Mouse (Mus musculus) lung, embryonic 15.5 days (tissue): Measurements from ENCODE around the gene Gm9803. TPM values are rescaled to one million over a fixed set of nuclear protein-coding genes. Genes with fewer than 3 reads are reported as not detected.

Experiments
- ATAC-seq: fragments of 200-750 bp; cut with Nextera tagmentation; 2 replicates; pipeline ENCODE4 v1.8.0; 2017; ENCODE audit warnings: moderate number of reproducible peaks, borderline replicate concordance; ENCODE audit not compliant: low FRiP score, low TSS enrichment; ENCODE audit errors: extremely low read depth
- H3K27ac ChIP-seq: fragments of 300-500 bp; sonication (generic); 2 replicates; pipeline ENCODE4 v1.5.1; 2015; ENCODE audit warnings: moderate library complexity, mild to moderate bottlenecking, inconsistent platforms
- H3K27me3 ChIP-seq: fragments of 300-500 bp; sonication (generic); 2 replicates; pipeline ENCODE4 v1.6.1; 2015; ENCODE audit warnings: inconsistent platforms
- H3K36me3 ChIP-seq: fragments of 300-500 bp; sonication (generic); 2 replicates; pipeline ENCODE4 v1.6.1; 2015; ENCODE audit warnings: inconsistent platforms
- H3K4me1 ChIP-seq: fragments of 300-500 bp; sonication (generic); 2 replicates; pipeline ENCODE4 v1.6.1; 2015; ENCODE audit warnings: inconsistent platforms
- H3K4me2 ChIP-seq: fragments of 300-500 bp; sonication (generic); 2 replicates; pipeline ENCODE4 v1.6.1; 2015; ENCODE audit warnings: inconsistent platforms, mild to moderate bottlenecking, moderate library complexity
- H3K4me3 ChIP-seq: fragments of 300-500 bp; sonication (generic); 2 replicates; pipeline ENCODE4 v1.5.1; 2015; ENCODE audit warnings: mild to moderate bottlenecking, inconsistent platforms
- H3K9ac ChIP-seq: fragments of 300-500 bp; sonication (generic); 2 replicates; pipeline ENCODE4 v1.6.1; 2015; ENCODE audit warnings: inconsistent platforms
- H3K9me3 ChIP-seq: fragments of 300-500 bp; sonication (generic); 2 replicates; pipeline ENCODE4 v1.6.1; 2016; ENCODE audit warnings: inconsistent platforms
- WGBS: fragments of 180-500 bp; shearing (Covaris S2); methylation state at CpG from one replicate; pipeline ENCODE4 v1.1.7; 2015; 5-methylcytosine and 5-hydroxymethylcytosine counted together
- polyA plus RNA-seq: library from polyadenylated mRNA; unstranded; fragments of >200 nt; fragmentation: Nextera tagmentation; extraction: Ambion mirVana; gene quantifications from 2 replicates; pipeline ENCODE4 v1.2.1, GENCODE M21; 2015

Gm9803 gene
- polyA plus RNA-seq, 1 experiment from 2014 or later: 15.1 TPM

GRCm38 (mm10) chr10:43517836-43518235 lies 6.0 kb upstream of the Gm9803 start:
- no peak overlapping the region; the same call in 1 of the 2 replicates for H3K4me3 ChIP-seq
- whole genome bisulfite sequencing: 25% methylated on average over 4 of the region's 4 CpGs
- no peaks in the 10 kb centered on the region for H3K9me3 ChIP-seq
- no peaks in the 10 kb centered on the region for H3K27me3 ChIP-seq
- no peak for ATAC-seq
- H3K36me3 ChIP-seq: 0 out of 2 replicates have a peak, but pooled peaks cover 6% of the 10 kb centered on the region
- H3K27ac ChIP-seq: peak overlapping the region; percentile 69
- peaks cover 18% of the 10 kb centered on the region; the same call in 1 of the 2 replicates for H3K4me1 ChIP-seq
- H3K9ac ChIP-seq: no peak overlapping the region
- H3K4me2 ChIP-seq: peak overlapping the region; percentile 34

- Histone ChIP-seq H3K9ac (no peak overlapping the region), H3K36me3 (0 out of 2 replicates have a peak, but pooled peaks cover 6% of the 10 kb centered on the region), H3K4me1 (peaks cover 18% of the 10 kb centered on the region; the same call in 1 of the 2 replicates), H3K27me3 (no peaks in the 10 kb centered on the region), H3K9me3 (no peaks in the 10 kb centered on the region), H3K27ac (peak overlapping the region; percentile 69), H3K4me2 (peak overlapping the region; percentile 34), H3K4me3 (no peak overlapping the region; the same call in 1 of the 2 replicates)
- ATAC-seq: peak; percentile 61
- 38% methylated on average over 12 of the region's 13 CpGs for WGBS
Measured at GRCm38 (mm10) chr10:43518368-43518767, 5.5 kb upstream of the Gm9803 start.

DNA sequence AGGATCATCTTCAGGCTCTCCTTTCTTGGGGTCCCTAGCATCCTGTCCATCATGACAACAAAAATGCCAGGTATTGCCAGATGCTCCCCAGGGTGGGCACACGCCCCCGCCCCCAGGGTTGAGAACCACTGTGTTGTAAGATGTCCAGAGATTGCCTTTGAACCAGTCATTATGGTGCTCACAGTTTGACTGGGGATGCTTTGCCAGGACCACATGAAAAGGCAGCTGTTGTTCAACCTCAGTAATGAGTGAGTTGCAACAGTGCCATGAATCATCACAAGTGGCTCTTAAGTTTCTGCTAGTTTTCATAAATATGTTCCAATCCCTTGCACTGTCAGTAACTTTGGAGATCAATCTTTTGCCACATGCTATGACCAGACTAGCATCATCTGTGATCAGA lies 3.9 kb upstream of the Gm9803 start:
- Histone ChIP-seq H3K4me2 (no peak overlapping the region), H3K27me3 (no peaks in the 10 kb centered on the region), H3K9me3 (no peaks in the 10 kb centered on the region), H3K4me3 (no peak overlapping the region), H3K4me1 (peaks cover 18% of the 10 kb centered on the region; the same call in 1 of the 2 replicates), H3K27ac (no peak overlapping the region), H3K36me3 (no peaks in the 10 kb centered on the region), H3K9ac (no peak overlapping the region)
- ATAC-seq: no peak
- 93% methylated on average over 2 of the region's 2 CpGs for whole genome bisulfite sequencing

- H3K27ac ChIP-seq: no peak overlapping the region
- no peak for ATAC-seq
Measured at GRCm38 (mm10) chr10:43527283-43528269, 3.7 kb downstream of the Gm9803 start.

DNA sequence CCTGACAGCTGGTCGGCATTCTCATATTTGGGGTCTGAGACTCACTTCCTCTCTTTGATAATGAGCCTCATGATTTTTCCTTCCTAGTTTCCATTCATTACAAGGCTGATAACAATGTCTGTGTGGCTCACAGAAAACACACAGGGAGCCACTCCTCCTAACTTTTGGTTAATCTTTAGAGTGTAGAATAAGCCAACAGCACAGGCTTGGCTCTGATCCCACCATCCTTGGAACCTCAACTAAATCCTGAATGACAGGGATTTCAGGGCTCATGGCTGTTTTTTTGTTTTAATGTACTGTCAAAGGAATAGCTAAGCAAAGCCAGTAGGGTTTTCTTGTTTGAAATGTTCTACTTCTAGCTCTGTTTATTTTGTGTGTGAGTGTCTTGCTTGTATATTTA lies 10.5 kb downstream of the Gm9803 start:
- ATAC-seq: no peak
- H3K9ac ChIP-seq: no peak overlapping the region
- H3K27ac ChIP-seq: no peak overlapping the region
- peaks cover 43% of the 10 kb centered on the region for H3K36me3 ChIP-seq
- no peaks in the 10 kb centered on the region for H3K27me3 ChIP-seq
- WGBS: 56% methylated on average over 1 of the region's 1 CpGs
- no peak overlapping the region for H3K4me3 ChIP-seq
- no peak overlapping the region for H3K4me2 ChIP-seq
- H3K9me3 ChIP-seq: no peaks in the 10 kb centered on the region
- peaks cover 6% of the 10 kb centered on the region for H3K4me1 ChIP-seq

More at GRCm38 (mm10) chr10:43527283-43528269, 3.7 kb downstream of the Gm9803 start:
- H3K9me3 ChIP-seq: no peaks in the 10 kb centered on the region
- WGBS: 48% methylated on average over 15 of the region's 15 CpGs
- H3K36me3 ChIP-seq: peaks cover 56% of the 10 kb centered on the region
- H3K27me3 ChIP-seq: no peaks in the 10 kb centered on the region
- no peaks in the 10 kb centered on the region for H3K4me1 ChIP-seq
- H3K4me2 ChIP-seq: no peak overlapping the region
- H3K4me3 ChIP-seq: no peak overlapping the region
- H3K9ac ChIP-seq: no peak overlapping the region

DNA sequence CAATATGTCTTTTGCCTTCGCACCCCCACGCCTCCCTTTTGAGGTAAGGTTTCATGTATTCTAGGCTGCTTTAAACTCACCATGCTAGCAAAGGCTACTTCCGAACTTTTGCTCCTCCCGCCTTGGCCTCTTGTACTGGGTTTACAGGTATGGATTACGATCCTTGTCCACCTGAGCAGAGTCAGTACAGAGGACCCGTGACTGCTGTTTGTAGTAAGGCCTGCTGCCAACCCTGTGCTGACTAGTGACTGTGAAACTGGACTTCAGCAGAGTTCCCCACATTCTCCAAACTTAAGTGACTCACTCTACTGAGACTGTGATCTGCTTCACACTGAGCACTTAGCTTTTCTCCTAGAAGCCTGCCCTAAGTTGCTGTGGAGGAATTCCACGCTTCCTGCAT lies 13.8 kb downstream of the Gm9803 start:
- 89% methylated on average over 7 of the region's 7 CpGs for WGBS
- ATAC-seq: no peak

DNA sequence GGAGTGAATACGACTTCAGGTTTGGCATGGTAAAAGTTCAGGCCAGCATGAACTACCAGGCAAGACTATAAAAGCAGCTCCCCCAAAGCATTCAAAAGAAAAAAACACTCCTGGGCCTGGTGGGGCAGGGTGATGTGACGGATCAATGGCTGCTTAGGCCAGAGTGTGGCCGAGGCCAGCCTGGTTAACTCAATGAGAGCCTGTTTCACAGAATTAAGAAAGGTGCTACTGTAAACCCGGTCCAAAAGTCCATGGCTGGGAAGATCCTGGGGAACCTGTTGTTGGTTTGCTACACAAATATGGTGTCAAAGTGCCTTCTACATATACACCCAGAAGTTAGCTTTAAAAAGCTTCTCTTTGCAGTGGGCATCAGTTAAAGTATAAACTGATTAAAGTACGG lies 14.9 kb downstream of the Gm9803 start:
- Histone ChIP-seq H3K9me3 (no peaks in the 10 kb centered on the region), H3K27me3 (no peaks in the 10 kb centered on the region), H3K4me1 (peaks cover 16% of the 10 kb centered on the region), H3K27ac (no peak overlapping the region), H3K4me2 (no peak overlapping the region), H3K36me3 (peaks cover 9% of the 10 kb centered on the region; the same call in 1 of the 2 replicates), H3K4me3 (no peak overlapping the region), H3K9ac (no peak overlapping the region)
- no peak for ATAC-seq
- 88% methylated on average over 5 of the region's 5 CpGs for WGBS

More for the DNA sequence above, 13.8 kb downstream of the Gm9803 start:
- Histone ChIP-seq H3K36me3 (peaks cover 14% of the 10 kb centered on the region), H3K4me2 (no peak overlapping the region), H3K4me1 (peaks cover 16% of the 10 kb centered on the region), H3K9ac (no peak overlapping the region), H3K27ac (no peak overlapping the region), H3K4me3 (no peak overlapping the region), H3K9me3 (no peaks in the 10 kb centered on the region), H3K27me3 (no peaks in the 10 kb centered on the region)

DNA sequence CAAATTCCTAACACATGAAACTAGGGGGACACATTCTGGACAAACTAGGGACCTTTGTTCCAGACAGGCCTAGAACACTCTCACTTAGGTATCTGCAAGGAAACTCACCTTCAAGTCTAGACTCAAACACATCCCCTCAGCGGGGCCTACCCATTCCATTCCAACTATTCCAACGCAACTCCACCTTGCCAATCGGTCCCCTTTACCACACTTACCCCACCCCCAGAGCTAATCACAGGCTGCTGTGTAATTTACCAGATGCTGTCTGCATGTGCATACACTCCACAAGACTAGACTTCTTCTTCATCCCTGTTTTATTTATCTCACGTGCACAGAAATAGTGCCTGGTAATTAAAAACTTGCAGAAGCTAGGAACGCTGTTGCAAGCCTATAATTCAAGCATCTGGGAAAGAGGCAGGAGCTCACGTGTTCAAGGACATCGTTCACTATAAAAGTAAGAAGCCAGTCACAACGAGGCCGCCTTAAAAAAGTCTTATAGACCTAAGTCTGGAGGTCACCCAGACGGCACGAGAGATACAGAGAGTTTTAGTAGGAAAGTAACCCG lies 15.9 kb downstream of the Gm9803 start:
- Histone ChIP-seq H3K27ac (no peak overlapping the region; the same call in 1 of the 2 replicates), H3K27me3 (no peaks in the 10 kb centered on the region), H3K4me3 (peak overlapping the region; percentile 98), H3K4me2 (peak overlapping the region; percentile 60), H3K9me3 (no peaks in the 10 kb centered on the region), H3K36me3 (peaks cover 9% of the 10 kb centered on the region; the same call in 1 of the 2 replicates), H3K4me1 (peaks cover 16% of the 10 kb centered on the region), H3K9ac (peak overlapping the region; percentile 98)
- 16% methylated on average over 12 of the region's 12 CpGs for whole genome bisulfite sequencing
- ATAC-seq: no peak

- Histone ChIP-seq H3K27me3 (no peaks in the 10 kb centered on the region), H3K27ac (peak within 1 kb of the TSS; percentile 81), H3K4me3 (peak within 1 kb of the TSS; percentile 98), H3K36me3 (0 out of 2 replicates have a peak, but pooled peaks cover 4% of the 10 kb centered on the region), H3K4me2 (peak within 1 kb of the TSS; percentile 60), H3K4me1 (peaks cover 16% of the 10 kb centered on the region), H3K9me3 (no peaks in the 10 kb centered on the region), H3K9ac (peak within 1 kb of the TSS; percentile 98)
- peak; percentile 100 for ATAC-seq
- under 1% methylated on average over 49 of the region's 56 CpGs for WGBS
Measured at GRCm38 (mm10) chr10:43540442-43541152, 16.7 kb downstream of the Gm9803 start, which contains the start of gene 1700021F05Rik. TSS of gene 1700021F05Rik (minus strand) at chr10:43540994.

GRCm38 (mm10) chr10:43541153-43541544 lies 17.3 kb downstream of the Gm9803 start:
- no peaks in the 10 kb centered on the region for H3K36me3 ChIP-seq

DNA sequence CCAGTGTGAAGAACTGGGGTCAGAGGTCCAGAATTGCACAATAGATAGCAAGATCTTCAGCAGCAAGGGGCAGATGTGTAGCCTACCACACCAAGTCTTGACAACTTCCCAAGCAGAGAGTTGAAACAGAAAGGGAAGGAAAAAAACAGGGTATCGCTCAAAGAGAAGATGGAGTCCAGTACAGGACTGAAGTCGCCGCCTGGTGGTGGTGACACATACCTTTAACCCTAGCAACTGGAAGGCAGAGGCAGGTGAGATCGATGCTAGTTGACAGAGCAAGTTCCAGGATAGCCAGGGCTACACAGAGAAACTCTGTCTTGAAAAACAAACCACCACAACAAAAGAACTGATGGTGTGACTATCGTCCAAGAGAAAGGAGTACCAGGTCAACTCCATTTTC lies 25.5 kb downstream of the Gm9803 start:
- Histone ChIP-seq H3K9ac (no peak overlapping the region), H3K9me3 (no peaks in the 10 kb centered on the region), H3K27me3 (no peaks in the 10 kb centered on the region), H3K4me2 (no peak overlapping the region), H3K36me3 (no peaks in the 10 kb centered on the region), H3K4me3 (no peak overlapping the region), H3K4me1 (no peaks in the 10 kb centered on the region), H3K27ac (no peak overlapping the region)
- WGBS: 64% methylated on average over 5 of the region's 5 CpGs
- ATAC-seq: no peak

More at GRCm38 (mm10) chr10:43541153-43541544, 17.3 kb downstream of the Gm9803 start:
- no peak for ATAC-seq
- WGBS: 33% methylated on average over 8 of the region's 8 CpGs
- no peaks in the 10 kb centered on the region for H3K27me3 ChIP-seq
- H3K4me3 ChIP-seq: peak overlapping the region; percentile 98
- no peak overlapping the region for H3K9ac ChIP-seq
- H3K9me3 ChIP-seq: no peaks in the 10 kb centered on the region
- H3K27ac ChIP-seq: no peak overlapping the region
- peaks cover 16% of the 10 kb centered on the region for H3K4me1 ChIP-seq
- H3K4me2 ChIP-seq: peak overlapping the region; percentile 43
